Mouse (Mus musculus): ENCODE measurements around the gene Mrpl33.

Gene Mrpl33

DNA sequence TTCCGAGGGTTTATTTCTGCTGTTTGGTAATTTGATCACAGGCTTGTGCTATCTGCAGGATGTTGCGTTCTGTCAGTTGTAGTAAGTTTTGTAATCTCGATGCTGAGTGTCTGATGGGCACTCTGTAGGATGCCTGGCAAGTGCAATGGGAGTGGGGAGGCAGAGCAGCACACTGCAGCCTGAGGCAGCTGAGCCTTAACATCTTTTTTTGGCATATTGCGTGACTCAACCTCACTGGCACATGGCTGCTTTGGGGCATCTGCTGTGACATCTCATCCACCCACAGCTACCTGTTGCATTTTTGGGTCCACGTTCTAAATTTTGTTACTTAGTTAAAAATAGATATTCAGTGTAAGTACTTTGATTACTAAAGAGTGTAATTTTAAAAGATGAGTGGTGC is 108.2 kb downstream of the Mrpl33 start:
- no peak for DNase-seq

DNA sequence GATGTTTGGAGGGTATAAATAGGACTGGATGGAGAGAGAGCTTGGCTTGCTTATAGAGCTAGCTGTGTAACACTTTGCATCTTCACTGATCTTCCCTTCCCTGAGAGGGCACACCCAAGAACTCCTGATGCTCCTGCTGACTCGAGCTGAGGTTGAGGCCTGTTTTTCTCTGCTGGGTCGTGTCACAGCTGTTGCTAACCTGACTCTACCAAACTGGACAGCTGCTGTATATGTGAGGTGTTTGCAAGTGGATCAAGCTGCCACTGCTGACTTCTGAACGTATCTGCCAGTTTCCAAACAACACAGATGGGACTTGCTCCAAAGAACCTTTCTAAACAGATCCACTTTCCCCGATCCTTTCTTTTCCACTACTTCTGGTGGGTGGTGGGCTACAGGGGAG is 110.1 kb downstream of the Mrpl33 start:
- DNase-seq: no peak

DNA sequence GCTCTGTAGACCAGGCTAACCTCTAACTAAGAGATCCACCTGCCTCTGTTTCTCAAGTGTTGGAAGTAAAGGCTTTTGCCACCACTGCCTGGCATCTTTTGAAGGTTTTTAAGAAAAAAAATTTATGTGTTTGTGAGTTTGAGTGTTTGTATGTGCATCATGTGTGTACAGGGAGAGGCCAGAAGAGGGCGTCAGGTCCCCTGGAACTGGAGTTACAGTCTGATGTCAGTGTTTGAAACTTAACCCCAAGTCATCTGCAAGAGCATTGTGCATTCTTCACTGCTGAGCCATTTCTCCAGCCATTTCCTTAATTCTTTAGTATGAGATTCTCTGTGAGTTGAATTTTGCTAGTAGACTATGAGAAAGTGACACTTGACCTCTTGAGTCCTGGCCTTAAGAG is 112.7 kb downstream of the Mrpl33 start:
- DNase-seq: no peak

DNA sequence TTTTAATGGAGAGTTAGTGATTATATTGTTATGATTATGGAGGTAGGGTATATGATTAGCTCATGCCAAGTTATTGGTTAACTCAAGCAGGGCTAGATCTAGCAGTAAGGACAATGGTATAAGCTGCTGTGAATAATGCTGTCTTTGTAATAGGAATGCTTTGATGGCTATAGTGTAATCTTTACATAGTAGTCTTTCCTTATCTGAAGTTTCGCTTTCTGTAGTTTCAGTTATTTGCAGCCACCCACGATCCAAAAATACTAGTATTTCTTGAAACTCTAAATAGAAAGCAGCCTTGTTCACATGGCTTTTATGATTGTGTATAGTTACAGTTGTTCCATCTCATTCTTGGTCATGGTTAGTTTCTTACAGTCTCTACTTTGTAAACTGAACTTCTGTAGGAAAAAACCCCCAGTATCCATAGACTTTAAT is 116.6 kb downstream of the Mrpl33 start:
- no peak for DNase-seq

DNA sequence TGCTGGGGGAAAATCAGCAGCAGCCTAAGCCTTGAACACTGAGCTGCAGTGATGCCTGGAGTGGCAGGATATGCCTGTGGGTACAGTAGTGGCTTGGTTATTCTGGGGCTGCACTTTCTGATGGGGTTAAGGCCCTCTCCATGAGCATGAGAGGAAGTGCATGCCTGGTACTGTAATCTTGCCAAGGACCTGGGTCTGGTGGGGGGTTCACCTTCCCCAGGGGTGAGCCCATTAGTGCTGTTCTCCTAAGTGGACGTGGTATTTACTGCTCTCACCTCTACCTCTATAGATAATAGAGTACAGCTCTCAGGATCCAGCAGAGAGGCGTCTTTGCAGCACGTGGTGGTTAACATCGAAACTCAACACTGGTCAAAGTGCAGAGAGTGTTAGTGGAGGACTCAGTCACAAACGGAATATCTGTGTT is 117.1 kb downstream of the Mrpl33 start:
- no peak for DNase-seq

All from cerebellum, adult 18-20 months (tissue).